ENCODE assay signal across 14 mouse cellular contexts in genomic region chr2:160718811-160719210, GRCm38 (mm10). TPM values are rescaled to one million over a fixed set of nuclear protein-coding genes. Genes with fewer than 3 reads are reported as not detected.
A peak's percentile ranks its signal among the peaks of the same experiment; 100 is the strongest.
DNase-seq lines count a peak whose midpoint lies in the region; ATAC-seq and TF ChIP-seq lines count a peak whose summit lies in the region.
"Had no signal": no experiment of that assay in that cellular context is flagged by ENCODE, and none has a peak within 500 bp of the region (broad histone marks: within the 10 kb centered on the region; RNA-seq: fewer than 3 reads in every experiment).

No protein-coding gene starts in this region.

- no peaks in the 10 kb centered on the region; the same call in 1 of the 2 replicates for H3K4me1 ChIP-seq in hindbrain, embryonic 16.5 days (ENCODE audit: control insufficient read depth, insufficient read depth, low read depth, low read length)
- no peaks in the 10 kb centered on the region for H3K4me1 ChIP-seq in hindbrain, embryonic 10.5 days (replicated peaks)
- H3K4me1 ChIP-seq in neural tube, embryonic 15.5 days = no peaks in the 10 kb centered on the region
- no peaks in the 10 kb centered on the region for H3K4me1 ChIP-seq in lung, embryonic 14.5 days (ENCODE audit: insufficient read depth)
- H3K4me1 ChIP-seq in forebrain, embryonic 10.5 days = no peaks in the 10 kb centered on the region
- H3K4me1 ChIP-seq: heart, embryonic 12.5 days; intestine, embryonic 15.5 days; kidney, embryonic 15.5 days had no signal

- 76% methylated on average over 3 of the region's 3 CpGs for WGBS in hindbrain, embryonic 16.5 days
- 94% methylated on average over 3 of the region's 3 CpGs for WGBS in hindbrain, embryonic 10.5 days
- 73% methylated on average over 3 of the region's 3 CpGs for WGBS in neural tube, embryonic 15.5 days
- 57% methylated on average over 3 of the region's 3 CpGs for WGBS in lung, embryonic 14.5 days
- WGBS in forebrain, embryonic 10.5 days = 91% methylated on average over 3 of the region's 3 CpGs

- H3K4me3 ChIP-seq in hindbrain, embryonic 16.5 days (ENCODE audit: low read length) = no peak overlapping the region
- H3K4me3 ChIP-seq in hindbrain, embryonic 10.5 days = no peak overlapping the region
- H3K4me3 ChIP-seq in neural tube, embryonic 15.5 days (replicated peaks) = no peak overlapping the region
- no peak overlapping the region for H3K4me3 ChIP-seq in lung, embryonic 14.5 days (ENCODE audit: low read depth, low read length)
- no peak overlapping the region for H3K4me3 ChIP-seq in forebrain, embryonic 10.5 days
- H3K4me3 ChIP-seq: forebrain, embryonic 13.5 days; heart, embryonic 12.5 days; intestine, embryonic 15.5 days; kidney, embryonic 15.5 days had no signal

- no peak for DNase-seq in hindbrain, embryonic 10.5 days (ENCODE audit: low spot score)
- DNase-seq in neural tube, embryonic 10.5 days (ENCODE audit: extremely low spot score, low spot score) = no peak
- peak; percentile 87 for DNase-seq in lung, embryonic 14.5 days
- DNase-seq in lung, postnatal 4 days = peak; percentile 77 to 89
- no peak for DNase-seq in kidney, adult 18-20 months
- no peak for DNase-seq in forebrain, embryonic 10.5 days (ENCODE audit: extremely low spot score, low spot score)
- DNase-seq: cerebellum, adult 9-11 months; thymus, postnatal 4 days had no signal

- no peak overlapping the region for H3K27ac ChIP-seq in hindbrain, embryonic 16.5 days (ENCODE audit: low read depth, low read length)
- H3K27ac ChIP-seq in hindbrain, embryonic 10.5 days = no peak overlapping the region
- H3K27ac ChIP-seq in neural tube, embryonic 15.5 days (replicated peaks) = peak overlapping the region; percentile 14
- H3K27ac ChIP-seq in lung, embryonic 14.5 days (ENCODE audit: low read depth) = peak overlapping the region; percentile 68; the same call in 1 of the 2 replicates
- no peak overlapping the region for H3K27ac ChIP-seq in forebrain, embryonic 10.5 days
- H3K27ac ChIP-seq: forebrain, embryonic 13.5 days; intestine, embryonic 15.5 days; kidney, embryonic 15.5 days had no signal

- H3K4me2 ChIP-seq in hindbrain, embryonic 16.5 days (ENCODE audit: low read length) = no peak overlapping the region
- no peak overlapping the region for H3K4me2 ChIP-seq in neural tube, embryonic 15.5 days
- no peak overlapping the region for H3K4me2 ChIP-seq in lung, embryonic 14.5 days
- H3K4me2 ChIP-seq: forebrain, embryonic 13.5 days; heart, embryonic 12.5 days; intestine, embryonic 15.5 days; kidney, embryonic 15.5 days had no signal

- peak; percentile 60; the same call in 1 of the 2 replicates for ATAC-seq in hindbrain, embryonic 16.5 days
- ATAC-seq in neural tube, embryonic 15.5 days (ENCODE audit: low FRiP score) = no peak
- ATAC-seq in lung, embryonic 14.5 days (ENCODE audit: insufficient read depth) = peak; percentile 91
- ATAC-seq: forebrain, embryonic 13.5 days; intestine, embryonic 15.5 days had no signal

- peaks cover 57% of the 10 kb centered on the region for H3K36me3 ChIP-seq in hindbrain, embryonic 16.5 days (ENCODE audit: control insufficient read depth, insufficient read depth, low read length)
- H3K36me3 ChIP-seq in hindbrain, embryonic 10.5 days = peaks cover 99% of the 10 kb centered on the region
- peaks cover 75% of the 10 kb centered on the region for H3K36me3 ChIP-seq in neural tube, embryonic 15.5 days
- H3K36me3 ChIP-seq in lung, embryonic 14.5 days (ENCODE audit: insufficient read depth) = peaks cover 96% of the 10 kb centered on the region
- H3K36me3 ChIP-seq in forebrain, embryonic 10.5 days (replicated peaks) = peaks cover 99% of the 10 kb centered on the region

- H3K9me3 ChIP-seq in hindbrain, embryonic 16.5 days (ENCODE audit: control insufficient read depth, low read length) = no peaks in the 10 kb centered on the region
- no peaks in the 10 kb centered on the region for H3K9me3 ChIP-seq in hindbrain, embryonic 10.5 days
- H3K9me3 ChIP-seq in neural tube, embryonic 15.5 days (replicated peaks) = no peaks in the 10 kb centered on the region
- H3K9me3 ChIP-seq in lung, embryonic 14.5 days (ENCODE audit: low read depth, low read length) = no peaks in the 10 kb centered on the region
- H3K9me3 ChIP-seq in forebrain, embryonic 10.5 days = no peaks in the 10 kb centered on the region
- H3K9me3 ChIP-seq: forebrain, embryonic 13.5 days; heart, embryonic 12.5 days; intestine, embryonic 15.5 days; kidney, embryonic 15.5 days had no signal

- H3K9ac ChIP-seq in hindbrain, embryonic 16.5 days (ENCODE audit: low read depth, low read length) = no peak overlapping the region
- H3K9ac ChIP-seq in neural tube, embryonic 15.5 days (replicated peaks) = no peak overlapping the region
- no peak overlapping the region for H3K9ac ChIP-seq in lung, embryonic 14.5 days
- H3K9ac ChIP-seq: forebrain, embryonic 13.5 days; heart, embryonic 12.5 days; intestine, embryonic 15.5 days; kidney, embryonic 15.5 days had no signal

- TF ChIP-seq CTCF in lung, embryonic 14.5 days (IDR thresholded peaks at IDR 0.05; ENCODE audit: low read depth) = no peak

- H3K27me3 ChIP-seq in hindbrain, embryonic 16.5 days (replicated peaks; ENCODE audit: control insufficient read depth, insufficient read depth, low read length) = no peaks in the 10 kb centered on the region
- H3K27me3 ChIP-seq in hindbrain, embryonic 10.5 days (ENCODE audit: insufficient read depth, poor library complexity, severe bottlenecking) = no peaks in the 10 kb centered on the region
- no peaks in the 10 kb centered on the region for H3K27me3 ChIP-seq in neural tube, embryonic 15.5 days (replicated peaks)
- H3K27me3 ChIP-seq in lung, embryonic 14.5 days (ENCODE audit: insufficient read depth, low read length) = no peaks in the 10 kb centered on the region
- H3K27me3 ChIP-seq in forebrain, embryonic 10.5 days (ENCODE audit: poor library complexity, severe bottlenecking) = no peaks in the 10 kb centered on the region
- H3K27me3 ChIP-seq: forebrain, embryonic 13.5 days; heart, embryonic 12.5 days; intestine, embryonic 15.5 days; kidney, embryonic 15.5 days had no signal

RNA-seq across cellular contexts. Expression of gene Plcg1, which starts 12.3 kb away (rescaled TPM):
- 41.5 and 54.8 TPM in 2 replicates for polyA plus RNA-seq in hindbrain, embryonic 16.5 days (2015; fragmentation: Nextera tagmentation; extraction: Ambion mirVana)
- 65.1 and 78.0 TPM in 2 replicates for polyA plus RNA-seq in hindbrain, embryonic 10.5 days (2016; fragmentation: Nextera tagmentation; extraction: Ambion mirVana)
- polyA plus RNA-seq in neural tube, embryonic 15.5 days (2015; fragmentation: Nextera tagmentation; extraction: Ambion mirVana) = 47.2 and 49.5 TPM in 2 replicates
- polyA plus RNA-seq in lung, embryonic 14.5 days (2014; fragmentation: Nextera tagmentation; extraction: Ambion mirVana) = 61.3 and 68.8 TPM in 2 replicates
- polyA plus RNA-seq in forebrain, embryonic 10.5 days (2016; fragmentation: Nextera tagmentation; extraction: Ambion mirVana) = 59.3 and 61.7 TPM in 2 replicates

Comparison
In these comparisons a context has a peak if more than half of its experiments do, and no peak if none do; other contexts are left out.
1. H3K27ac ChIP-seq: peak in neural tube, embryonic 15.5 days (single experiment) and lung, embryonic 14.5 days (single experiment); none in hindbrain, embryonic 16.5 days (single experiment), hindbrain, embryonic 10.5 days (single experiment) and forebrain, embryonic 10.5 days (single experiment).
2. DNase-seq: peak in lung, embryonic 14.5 days (single experiment) and lung, postnatal 4 days (2 of 2); none in hindbrain, embryonic 10.5 days (single experiment), neural tube, embryonic 10.5 days (single experiment), kidney, adult 18-20 months (single experiment) and forebrain, embryonic 10.5 days (single experiment).